Mouse (Mus musculus): ENCODE data around the gene Fmnl2. TPM values are rescaled to one million over a fixed set of nuclear protein-coding genes. Genes with fewer than 3 reads are reported as not detected.

Gene Fmnl2
- polyA plus RNA-seq, 1 experiment: 1.3 TPM

DNA sequence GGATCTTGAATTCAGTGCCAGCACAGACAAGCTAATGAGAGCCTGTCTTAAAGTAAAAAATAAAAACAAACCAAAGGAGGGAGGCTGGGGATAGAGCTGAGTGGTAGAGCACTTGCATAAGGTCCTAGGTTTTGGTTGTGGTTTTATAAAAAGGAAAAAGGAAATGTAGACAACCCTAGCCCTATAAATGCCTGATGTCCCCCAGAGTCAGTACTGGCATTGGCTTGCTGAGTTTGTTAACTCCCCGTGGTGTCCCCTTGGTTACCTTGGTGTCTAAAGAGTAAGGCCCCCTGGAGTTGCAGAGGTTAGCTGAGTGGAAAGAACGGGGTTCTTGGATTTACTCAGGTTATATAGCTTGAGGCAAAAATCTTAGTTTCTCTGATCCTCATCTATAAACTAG is 55.7 kb downstream of the Fmnl2 start:
- Histone ChIP-seq H3K4me1 (ENCODE audit: control insufficient read depth, insufficient read depth, low read length) (no peaks in the 10 kb centered on the region), H3K27me3 (ENCODE audit: control insufficient read depth, insufficient read depth, low read length) (no peaks in the 10 kb centered on the region), H3K4me3 (ENCODE audit: control insufficient read depth, low read depth, low read length) (no peak overlapping the region), H3K27ac (ENCODE audit: control insufficient read depth, insufficient read depth, low read depth, low read length) (no peak overlapping the region), H3K36me3 (ENCODE audit: control insufficient read depth, insufficient read depth, low read length) (no peaks in the 10 kb centered on the region)
- TF ChIP-seq POLR2A (IDR thresholded peaks at IDR 0.05; ENCODE audit: control insufficient read depth, low read depth, low read length): no peak
- no peak for TF ChIP-seq CTCF (IDR thresholded peaks at IDR 0.05; ENCODE audit: control insufficient read depth, insufficient read depth, insufficient replicate concordance, low read depth, low read length)

DNA sequence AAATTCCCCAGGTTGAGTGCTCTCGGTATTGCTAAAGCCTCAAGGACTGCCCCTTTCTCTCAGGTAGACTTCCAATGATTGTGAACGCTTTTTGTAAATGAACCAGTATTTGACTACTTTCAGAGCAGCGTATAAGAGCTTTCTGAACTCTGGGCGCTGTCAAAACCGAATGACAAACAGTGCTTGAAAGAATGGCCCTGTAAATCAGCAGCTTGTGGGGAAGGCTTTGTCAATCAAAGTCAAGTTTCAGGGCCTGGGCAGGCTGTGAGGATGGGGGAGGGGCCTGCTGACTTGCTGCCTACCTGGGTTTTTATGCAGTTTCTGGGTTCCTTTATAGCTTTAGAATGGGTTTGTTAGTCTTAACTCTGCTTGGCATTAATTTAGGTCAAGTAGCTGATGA is 56.1 kb downstream of the Fmnl2 start:
- no peaks in the 10 kb centered on the region for H3K27me3 ChIP-seq (ENCODE audit: control insufficient read depth, insufficient read depth, low read length)

DNA sequence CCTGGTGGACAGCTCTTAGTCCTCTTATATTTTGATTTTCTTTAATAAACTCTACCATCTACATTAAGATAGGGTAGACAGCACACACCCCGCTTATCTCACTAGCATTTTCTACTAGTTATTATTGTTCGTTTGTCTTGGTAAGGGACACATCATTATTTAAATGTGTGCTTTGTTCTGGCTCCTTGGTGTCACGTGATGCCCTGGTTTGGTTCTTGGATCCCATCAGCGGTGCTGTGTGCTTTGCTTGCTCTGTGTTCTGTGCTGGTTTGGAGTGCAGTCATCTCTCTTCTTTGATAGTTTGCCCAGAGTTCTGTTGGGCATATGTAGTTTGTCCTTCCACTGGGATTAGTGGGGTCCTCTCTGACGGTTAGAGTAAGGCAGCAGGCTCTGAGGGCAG is 57.9 kb downstream of the Fmnl2 start:
- Histone ChIP-seq H3K27me3 (ENCODE audit: control insufficient read depth, insufficient read depth, low read length) (no peaks in the 10 kb centered on the region), H3K4me3 (ENCODE audit: control insufficient read depth, low read depth, low read length) (no peak overlapping the region), H3K36me3 (ENCODE audit: control insufficient read depth, insufficient read depth, low read length) (no peaks in the 10 kb centered on the region), H3K27ac (ENCODE audit: control insufficient read depth, insufficient read depth, low read depth, low read length) (no peak overlapping the region), H3K4me1 (ENCODE audit: control insufficient read depth, insufficient read depth, low read length) (no peaks in the 10 kb centered on the region)
- TF ChIP-seq POLR2A (IDR thresholded peaks at IDR 0.05; ENCODE audit: control insufficient read depth, low read depth, low read length): no peak
- no peak for TF ChIP-seq CTCF (IDR thresholded peaks at IDR 0.05; ENCODE audit: control insufficient read depth, insufficient read depth, insufficient replicate concordance, low read depth, low read length)

More for the DNA sequence above, 56.1 kb downstream of the Fmnl2 start:
- no peak overlapping the region for H3K4me3 ChIP-seq (ENCODE audit: control insufficient read depth, low read depth, low read length)
- no peaks in the 10 kb centered on the region for H3K4me1 ChIP-seq (ENCODE audit: control insufficient read depth, insufficient read depth, low read length)
- H3K36me3 ChIP-seq (ENCODE audit: control insufficient read depth, insufficient read depth, low read length): no peaks in the 10 kb centered on the region
- TF ChIP-seq POLR2A (IDR thresholded peaks at IDR 0.05; ENCODE audit: control insufficient read depth, low read depth, low read length) (no peak), CTCF (IDR thresholded peaks at IDR 0.05; ENCODE audit: control insufficient read depth, insufficient read depth, insufficient replicate concordance, low read depth, low read length) (no peak)
- no peak overlapping the region for H3K27ac ChIP-seq (ENCODE audit: control insufficient read depth, insufficient read depth, low read depth, low read length)

- no peaks in the 10 kb centered on the region for H3K36me3 ChIP-seq (ENCODE audit: control insufficient read depth, insufficient read depth, low read length)
- TF ChIP-seq CTCF (IDR thresholded peaks at IDR 0.05; ENCODE audit: control insufficient read depth, insufficient read depth, insufficient replicate concordance, low read depth, low read length) (no peak), POLR2A (IDR thresholded peaks at IDR 0.05; ENCODE audit: control insufficient read depth, low read depth, low read length) (no peak)
- H3K27ac ChIP-seq (ENCODE audit: control insufficient read depth, insufficient read depth, low read depth, low read length): no peak overlapping the region
- H3K4me1 ChIP-seq (ENCODE audit: control insufficient read depth, insufficient read depth, low read length): no peaks in the 10 kb centered on the region
- H3K4me3 ChIP-seq (ENCODE audit: control insufficient read depth, low read depth, low read length): no peak overlapping the region
- no peaks in the 10 kb centered on the region for H3K27me3 ChIP-seq (ENCODE audit: control insufficient read depth, insufficient read depth, low read length)
Measured at GRCm38 (mm10) chr2:52918094-52918493, 60.4 kb downstream of the Fmnl2 start.

DNA sequence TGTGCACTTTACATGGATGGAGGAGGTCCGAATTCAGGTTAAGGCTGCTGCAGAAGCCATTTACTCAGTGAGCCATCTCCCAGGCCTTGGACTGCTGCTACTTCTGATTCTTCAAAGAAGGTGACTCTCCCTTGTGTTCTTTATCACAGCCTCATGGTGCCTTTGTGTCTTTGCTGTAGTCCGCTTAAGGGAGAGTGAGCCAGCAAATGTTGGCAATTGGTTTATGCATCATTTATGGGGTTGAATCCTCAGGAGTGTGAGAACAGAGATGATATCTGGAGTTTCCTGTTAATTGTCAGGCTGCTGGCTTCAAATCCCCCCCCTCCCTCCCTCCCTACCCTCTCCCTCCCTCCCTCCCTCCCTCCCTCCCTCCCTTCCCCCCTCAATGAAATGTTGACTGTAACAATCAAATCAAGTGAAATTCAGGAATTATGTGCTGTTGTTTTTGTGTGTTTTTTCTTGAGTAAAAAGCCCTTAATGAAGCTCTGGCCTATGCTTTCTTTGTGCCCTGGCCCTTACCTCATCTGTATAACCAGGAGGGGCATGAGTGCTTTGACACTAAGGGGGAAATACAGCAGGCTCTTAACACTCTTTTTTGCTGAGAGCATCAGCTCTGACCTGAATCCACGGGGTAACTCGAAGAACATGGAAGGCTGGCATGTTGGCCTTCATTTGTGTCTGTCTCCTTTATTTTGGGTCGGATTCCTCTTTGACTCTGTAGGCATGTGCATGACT is 63.2 kb downstream of the Fmnl2 start:
- no peak overlapping the region for H3K27ac ChIP-seq (ENCODE audit: control insufficient read depth, insufficient read depth, low read depth, low read length)

GRCm38 (mm10) chr2:52925062-52925461 is 67.4 kb downstream of the Fmnl2 start:
- Histone ChIP-seq H3K4me1 (ENCODE audit: control insufficient read depth, insufficient read depth, low read length) (no peaks in the 10 kb centered on the region), H3K27me3 (ENCODE audit: control insufficient read depth, insufficient read depth, low read length) (no peaks in the 10 kb centered on the region)

More for the DNA sequence above, 63.2 kb downstream of the Fmnl2 start:
- no peak for TF ChIP-seq POLR2A (IDR thresholded peaks at IDR 0.05; ENCODE audit: control insufficient read depth, low read depth, low read length)
- no peak for TF ChIP-seq CTCF (IDR thresholded peaks at IDR 0.05; ENCODE audit: control insufficient read depth, insufficient read depth, insufficient replicate concordance, low read depth, low read length)
- no peaks in the 10 kb centered on the region for H3K27me3 ChIP-seq (ENCODE audit: control insufficient read depth, insufficient read depth, low read length)
- H3K36me3 ChIP-seq (ENCODE audit: control insufficient read depth, insufficient read depth, low read length): no peaks in the 10 kb centered on the region
- no peaks in the 10 kb centered on the region for H3K4me1 ChIP-seq (ENCODE audit: control insufficient read depth, insufficient read depth, low read length)
- H3K4me3 ChIP-seq (ENCODE audit: control insufficient read depth, low read depth, low read length): no peak overlapping the region

DNA sequence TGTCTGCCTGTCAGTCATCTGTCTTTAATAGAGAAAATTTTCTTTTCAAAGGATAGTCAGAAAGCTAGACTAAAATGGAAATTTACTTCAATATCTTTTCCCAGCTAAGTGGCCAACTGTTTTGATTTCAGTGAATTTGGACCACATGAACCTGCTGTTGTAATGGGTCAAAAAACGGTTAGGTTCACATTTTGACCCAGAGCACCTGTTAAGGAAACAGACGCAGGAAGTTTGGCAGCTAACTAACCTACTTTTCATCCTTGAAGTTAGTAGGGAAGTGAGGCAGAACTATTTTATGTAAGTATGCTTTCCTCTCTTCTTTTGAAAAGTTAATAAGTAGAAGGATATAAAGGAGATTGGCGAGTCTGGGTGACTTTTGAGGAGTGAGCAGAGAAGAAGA is 69.7 kb downstream of the Fmnl2 start:
- no peak overlapping the region for H3K27ac ChIP-seq (ENCODE audit: control insufficient read depth, insufficient read depth, low read depth, low read length)
- TF ChIP-seq POLR2A (IDR thresholded peaks at IDR 0.05; ENCODE audit: control insufficient read depth, low read depth, low read length) (no peak), CTCF (IDR thresholded peaks at IDR 0.05; ENCODE audit: control insufficient read depth, insufficient read depth, insufficient replicate concordance, low read depth, low read length) (no peak)
- H3K36me3 ChIP-seq (ENCODE audit: control insufficient read depth, insufficient read depth, low read length): no peaks in the 10 kb centered on the region
- H3K27me3 ChIP-seq (ENCODE audit: control insufficient read depth, insufficient read depth, low read length): no peaks in the 10 kb centered on the region
- H3K4me1 ChIP-seq (ENCODE audit: control insufficient read depth, insufficient read depth, low read length): no peaks in the 10 kb centered on the region
- H3K4me3 ChIP-seq (ENCODE audit: control insufficient read depth, low read depth, low read length): no peak overlapping the region

More at GRCm38 (mm10) chr2:52925062-52925461, 67.4 kb downstream of the Fmnl2 start:
- no peak overlapping the region for H3K4me3 ChIP-seq (ENCODE audit: control insufficient read depth, low read depth, low read length)
- no peaks in the 10 kb centered on the region for H3K36me3 ChIP-seq (ENCODE audit: control insufficient read depth, insufficient read depth, low read length)
- no peak for TF ChIP-seq POLR2A (IDR thresholded peaks at IDR 0.05; ENCODE audit: control insufficient read depth, low read depth, low read length)
- TF ChIP-seq CTCF (IDR thresholded peaks at IDR 0.05; ENCODE audit: control insufficient read depth, insufficient read depth, insufficient replicate concordance, low read depth, low read length): no peak
- no peak overlapping the region for H3K27ac ChIP-seq (ENCODE audit: control insufficient read depth, insufficient read depth, low read depth, low read length)

All from testis, adult 2 months (tissue).